Mouse (Mus musculus) left cerebral cortex, postnatal 14 days (tissue): ENCODE measurements around the gene Pi4k2b. TPM values are rescaled to one million over a fixed set of nuclear protein-coding genes. Genes with fewer than 3 reads are reported as not detected.

Experiments
- total RNA-seq, 2 experiments: library from RNA; stranded (reverse); gene quantifications; 2 replicates each; pipeline ENCODE4 v1.2.3; 2021

Pi4k2b gene
- total RNA-seq, 2 experiments from 2014 or later = 1.5 to 2.0 TPM

Other genes starting within 250 kb of the Pi4k2b start
- 10 to 100 TPM; 48.9 to 57.3 TPM for gene Lgi2, start 175.1 kb upstream of the Pi4k2b start, total RNA-seq
- gene Sepsecs, start 71.9 kb upstream of the Pi4k2b start, total RNA-seq = 10 to 100 TPM; 10.0 to 10.7 TPM
- 1 to 10 TPM; 8.1 to 8.2 TPM for gene Zcchc4, start 33.8 kb downstream of the Pi4k2b start, total RNA-seq
- gene Anapc4, start 92.4 kb downstream of the Pi4k2b start, total RNA-seq = 10 to 100 TPM; 70.0 to 71.4 TPM